Mouse (Mus musculus) left cerebral cortex, postnatal 14 days (tissue): Measurements from ENCODE around the gene S100a2. TPM values are rescaled to one million over a fixed set of nuclear protein-coding genes. Genes with fewer than 3 reads are reported as not detected.
A peak's percentile ranks its signal among the peaks of the same experiment; 100 is the strongest.

Source experiments
- DNase-seq, 2 experiments: peaks; one replicate each; pipeline ENCODE4 v3.0.0; 2021 to 2022; ENCODE audit warnings: low spot score in 2 of 2, mixed read lengths in 1 of 2
- intact Hi-C: fragments of 180-260 bp; cut with DNase I; formaldehyde crosslinking; loops from one replicate; pipeline ENCODE4 v1.15.1; 2025
- long read RNA-seq, 2 experiments: library from polyadenylated mRNA; stranded (forward); transcript quantifications; one replicate each; pipeline ENCODE4 v2.0.0; 2021
- total RNA-seq, 2 experiments: library from RNA; stranded (reverse); gene quantifications; 2 replicates each; pipeline ENCODE4 v1.2.3; 2021

S100a2 gene
- not detected for total RNA-seq
- long read RNA-seq, experiment 1 = 0 reads
- long read RNA-seq, experiment 2 = 0 reads

- intact Hi-C loops = no loop called here
- no peak for DNase-seq
Measured at GRCm38 (mm10) chr3:90589947-90590346, at the start of gene S100a2. Gene S100a2 (plus strand): TSS chr3:90590247.

GRCm38 (mm10) chr3:90540904-90541303 is 49.1 kb upstream of the S100a2 start:
- DNase-seq = peak in 1 of 2 experiments; percentile 7
- intact Hi-C loops = no loop called here

GRCm38 (mm10) chr3:90549676-90550420 is 40.2 kb upstream of the S100a2 start:
- intact Hi-C loops = no loop called here

GRCm38 (mm10) chr3:90550421-90550790 is 39.6 kb upstream of the S100a2 start:
- DNase-seq = no peak
- intact Hi-C loops = no loop called here

More at GRCm38 (mm10) chr3:90549676-90550420, 40.2 kb upstream of the S100a2 start:
- DNase-seq = no peak

- DNase-seq = no peak
- intact Hi-C loops = no loop called here
Measured at GRCm38 (mm10) chr3:90552231-90552630, 37.8 kb upstream of the S100a2 start.

- peak; percentile 46 to 76 for DNase-seq
- intact Hi-C loops = no loop called here
Measured at GRCm38 (mm10) chr3:90555954-90556353, 34.1 kb upstream of the S100a2 start.

- intact Hi-C loops = no loop called here
- no peak for DNase-seq
Measured at GRCm38 (mm10) chr3:90560008-90560628, 29.9 kb upstream of the S100a2 start, which contains the start of gene S100a3. Gene S100a3 (plus strand): TSS chr3:90560578.

GRCm38 (mm10) chr3:90574691-90575090 is 15.4 kb upstream of the S100a2 start:
- intact Hi-C loops = no loop called here
- DNase-seq = no peak

- intact Hi-C loops = no loop called here
- no peak for DNase-seq
Measured at GRCm38 (mm10) chr3:90575320-90575719, 14.7 kb upstream of the S100a2 start.

GRCm38 (mm10) chr3:90576351-90577001 is 13.6 kb upstream of the S100a2 start:
- DNase-seq = no peak
- intact Hi-C loops = no loop called here

- intact Hi-C loops = no loop called here
- DNase-seq = no peak
Measured at GRCm38 (mm10) chr3:90579433-90579832, 10.6 kb upstream of the S100a2 start.

GRCm38 (mm10) chr3:90581141-90581540 is 8.9 kb upstream of the S100a2 start:
- no peak for DNase-seq
- intact Hi-C loops = loop anchor here (5.0 kb wide), 1 partner anchor 54 kb away; the partner anchor contains the start of gene S100a14

- intact Hi-C loops = loop anchor here (5.0 kb wide), 1 partner anchor 55 kb away; the partner anchor contains the start of gene S100a14
- no peak for DNase-seq
Measured at GRCm38 (mm10) chr3:90582156-90582555, 7.9 kb upstream of the S100a2 start.

GRCm38 (mm10) chr3:90582556-90582955 is 7.5 kb upstream of the S100a2 start:
- DNase-seq = no peak
- intact Hi-C loops = loop anchor here (5.0 kb wide), 1 partner anchor 55 kb away; the partner anchor contains the start of gene S100a14

GRCm38 (mm10) chr3:90583893-90584292 is 6.2 kb upstream of the S100a2 start:
- DNase-seq = no peak
- intact Hi-C loops = loop anchor here (5.0 kb wide), 1 partner anchor 57 kb away; the partner anchor contains the start of gene S100a14

- intact Hi-C loops = no loop called here
- DNase-seq = peak; percentile 67 to 81
Measured at GRCm38 (mm10) chr3:90585595-90585994, 4.5 kb upstream of the S100a2 start.

- intact Hi-C loops = loop anchor here (2.0 kb wide), 2 partner anchors 27 to 67 kb away; partner anchors contain the start of gene S100a6
- no peak for DNase-seq
Measured at GRCm38 (mm10) chr3:90586016-90586643, 3.9 kb upstream of the S100a2 start.

- intact Hi-C loops = loop anchor here (2.0 kb wide), 2 partner anchors 26 to 66 kb away; partner anchors contain the start of gene S100a6
- DNase-seq = no peak
Measured at GRCm38 (mm10) chr3:90586906-90587305, 3.1 kb upstream of the S100a2 start.

GRCm38 (mm10) chr3:90587361-90588101 is 2.5 kb upstream of the S100a2 start:
- intact Hi-C loops = loop anchor here (2.0 kb wide), 2 partner anchors 25 to 65 kb away; partner anchors contain the start of gene S100a6
- peak; percentile 36 to 90 for DNase-seq
